Mouse (Mus musculus): ENCODE data around the gene Cdc20. TPM values are rescaled to one million over a fixed set of nuclear protein-coding genes. Genes with fewer than 3 reads are reported as not detected.

Cdc20 gene
- 15.4 TPM for polyA plus RNA-seq (2017; shearing (Covaris generic))

DNA sequence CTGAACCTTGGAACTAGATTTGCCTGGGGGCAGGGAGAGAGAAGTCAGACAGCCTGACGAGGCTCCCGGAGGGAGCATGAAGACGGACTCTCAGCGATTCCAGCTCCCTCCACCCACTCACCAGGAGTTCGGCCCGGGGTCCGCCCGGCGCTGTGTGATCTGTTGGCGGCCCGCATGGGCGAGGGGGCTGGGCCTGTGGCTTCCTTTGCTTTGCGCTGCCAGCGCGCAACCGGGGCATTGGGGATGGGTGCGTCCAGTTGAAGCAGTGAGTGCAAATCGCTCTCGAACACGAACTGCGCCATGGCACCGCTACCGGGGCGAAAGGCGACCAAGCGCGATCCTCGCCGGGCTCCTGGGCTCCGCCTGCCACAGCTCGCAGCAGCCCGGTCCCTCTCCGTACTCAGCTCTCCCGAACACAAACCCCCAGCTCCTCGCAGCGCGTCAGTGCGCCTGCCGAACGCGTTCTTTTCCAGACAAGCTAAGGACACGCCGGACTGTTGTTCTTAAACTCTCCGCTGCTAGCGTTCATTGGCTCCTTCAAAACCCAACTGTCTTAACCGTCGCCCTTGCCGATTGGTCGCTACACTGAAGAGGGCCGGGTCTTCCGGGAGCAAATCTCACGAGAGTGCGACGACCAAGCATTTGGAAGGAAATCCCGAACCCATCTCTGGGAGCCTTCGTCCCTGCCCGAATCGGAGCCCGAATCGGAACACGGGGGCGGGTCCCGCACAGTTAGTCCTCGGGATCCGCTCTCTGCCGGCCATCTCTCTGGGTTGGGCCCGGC is at the start of gene Cdc20:
Gene Cdc20, minus strand, starts transcription at position 533 of the 784 bp plus-strand sequence.

DNA sequence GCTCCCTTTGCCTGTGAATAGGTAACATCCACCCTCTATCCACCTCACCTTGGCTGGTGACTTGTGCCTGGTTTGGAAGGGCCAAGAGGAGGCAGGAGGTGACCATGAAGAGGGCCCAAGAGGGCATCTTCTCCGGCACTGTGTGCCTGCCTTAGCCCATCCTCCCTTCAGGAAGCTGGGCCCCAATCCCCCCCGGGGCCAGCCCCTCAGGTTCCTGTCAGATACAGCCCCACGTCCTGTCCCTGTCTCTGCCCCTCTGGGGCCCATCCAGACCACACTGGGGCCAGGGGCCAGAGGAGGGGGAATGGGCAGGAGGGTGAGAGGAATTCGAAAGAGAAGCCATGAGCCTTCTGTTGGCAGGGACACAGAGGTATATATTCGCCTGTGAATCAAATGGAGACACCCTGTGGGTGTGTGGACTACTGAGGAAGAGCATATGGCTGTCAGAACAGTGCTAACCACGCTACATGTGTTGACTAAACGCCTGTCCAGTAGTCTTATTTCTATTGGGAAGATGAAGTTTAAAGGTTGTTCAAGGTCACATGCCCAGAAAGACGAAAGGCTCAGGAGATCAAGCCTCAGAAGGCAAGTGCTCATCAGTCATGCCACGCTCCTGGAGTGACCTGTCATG is 20.3 kb upstream of the Cdc20 start, which contains the start of gene Mpl:
Gene Mpl, minus strand, starts transcription at position 169 of the 631 bp plus-strand sequence.

GRCm38 (mm10) chr4:118427768-118428451 is 9.2 kb downstream of the Cdc20 start, which contains the start of gene Elovl1:
Gene Elovl1, plus strand, starts transcription at chr4:118428093.

DNA sequence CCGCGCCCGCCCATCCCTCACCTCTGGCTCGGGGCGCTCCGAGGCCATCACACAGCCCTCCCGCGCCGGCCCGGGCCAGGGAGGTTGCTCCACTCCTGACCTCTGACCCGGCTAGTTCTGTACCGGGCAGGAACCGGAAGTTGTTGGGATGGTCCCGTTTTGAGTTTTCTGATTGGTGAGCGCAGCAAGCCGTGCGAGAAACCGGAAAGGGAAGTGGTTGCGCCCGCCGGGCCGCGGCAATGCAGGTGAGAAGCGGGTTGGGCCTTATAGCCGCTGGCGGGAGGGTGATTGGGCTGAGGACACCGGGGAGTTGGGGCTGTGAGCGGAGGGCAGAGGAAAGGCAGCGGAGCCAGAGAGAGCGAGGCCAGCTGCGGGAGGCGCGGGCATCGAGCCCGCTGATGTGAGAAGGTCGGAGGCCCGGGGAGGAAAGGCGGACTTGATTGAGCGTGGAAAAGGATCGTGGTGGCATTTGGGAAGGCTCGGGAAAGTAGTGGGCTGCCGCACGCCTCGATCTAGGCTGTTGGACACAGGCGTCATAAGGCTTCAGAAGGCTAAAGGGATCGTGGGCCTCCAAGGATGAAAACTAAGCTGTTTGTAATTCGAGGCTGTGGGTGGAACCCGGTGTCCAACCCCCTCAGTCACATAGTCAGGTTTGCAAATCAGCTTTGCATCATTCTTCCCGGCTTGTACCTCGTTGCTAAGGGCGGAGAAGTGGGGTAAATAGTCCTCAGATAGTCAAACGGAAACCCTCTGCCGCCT is 27.8 kb downstream of the Cdc20 start, which contains the start of the genes Szt2 and Med8:
Gene Szt2, minus strand, starts transcription at position 132 of the 759 bp plus-strand sequence.
Gene Med8, plus strand, starts transcription at position 196 of the 759 bp plus-strand sequence.

Other genes with a start within 250 kb of the Cdc20 start
- gene Ptprf, start 145.9 kb downstream of the Cdc20 start, polyA plus RNA-seq (2017; shearing (Covaris generic)), result 0.55 TPM
- 20.9 TPM for gene Szt2, start 28.1 kb downstream of the Cdc20 start, polyA plus RNA-seq (2017; shearing (Covaris generic))
- gene Med8, start 28.0 kb downstream of the Cdc20 start, polyA plus RNA-seq (2017; shearing (Covaris generic)), result 128 TPM
- gene Elovl1, start 9.3 kb downstream of the Cdc20 start, polyA plus RNA-seq (2017; shearing (Covaris generic)), result 172 TPM
- not detected for gene Mpl, start 20.2 kb upstream of the Cdc20 start, polyA plus RNA-seq (2017; shearing (Covaris generic))
- gene Tie1, start 52.7 kb upstream of the Cdc20 start, polyA plus RNA-seq (2017; shearing (Covaris generic)), result 0.17 TPM
- not detected for gene 2610528J11Rik, start 89.6 kb upstream of the Cdc20 start, polyA plus RNA-seq (2017; shearing (Covaris generic))
- not detected for gene Tmem125, start 106.7 kb upstream of the Cdc20 start, polyA plus RNA-seq (2017; shearing (Covaris generic))
- not detected for gene Cfap57, start 183.4 kb upstream of the Cdc20 start, polyA plus RNA-seq (2017; shearing (Covaris generic))
- 172 TPM for gene Ebna1bp2, start 183.4 kb upstream of the Cdc20 start, polyA plus RNA-seq (2017; shearing (Covaris generic))
- not detected for gene Olfr62, start 221.6 kb upstream of the Cdc20 start, polyA plus RNA-seq (2017; shearing (Covaris generic))

Data from activated CD4-positive, CD25-positive, alpha-beta regulatory T cell, adult 9 weeks (primary cell).